Mouse (Mus musculus) cerebellum, adult 11-12 months (tissue): ENCODE measurements at regions not wholly inside any gene's neighbourhood (a gene's known extent, or its start where the extent isn't known, plus 50 kb on each side); places are given as distances from the start of the nearest gene placed in this dataset.

Experiments used
- DNase-seq: peaks from one replicate; pipeline ENCODE4 v3.0.0; 2022

DNA sequence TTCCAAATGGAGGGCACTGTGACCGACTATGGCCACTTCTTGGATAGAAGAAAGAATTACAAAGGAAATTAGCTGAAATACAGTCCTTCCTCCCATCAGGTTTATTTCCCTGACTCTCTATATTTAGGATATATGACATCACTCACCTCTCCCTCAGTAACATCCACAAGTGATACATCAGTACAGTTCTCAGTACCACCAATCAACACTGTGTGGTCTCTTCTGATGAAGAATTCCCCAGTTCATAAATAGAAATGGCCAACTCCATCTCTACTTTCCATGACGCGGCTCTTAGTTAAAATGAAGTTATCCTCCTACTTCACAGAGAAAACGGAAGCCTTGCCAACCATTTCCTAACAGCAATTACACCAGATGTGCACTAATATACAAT, 208.3 kb upstream of the Dio2 start:
- DNase-seq: no peak

- DNase-seq: no peak
Measured at GRCm38 (mm10) chr12:90945743-90946527, 207.7 kb upstream of the Dio2 start.

DNA sequence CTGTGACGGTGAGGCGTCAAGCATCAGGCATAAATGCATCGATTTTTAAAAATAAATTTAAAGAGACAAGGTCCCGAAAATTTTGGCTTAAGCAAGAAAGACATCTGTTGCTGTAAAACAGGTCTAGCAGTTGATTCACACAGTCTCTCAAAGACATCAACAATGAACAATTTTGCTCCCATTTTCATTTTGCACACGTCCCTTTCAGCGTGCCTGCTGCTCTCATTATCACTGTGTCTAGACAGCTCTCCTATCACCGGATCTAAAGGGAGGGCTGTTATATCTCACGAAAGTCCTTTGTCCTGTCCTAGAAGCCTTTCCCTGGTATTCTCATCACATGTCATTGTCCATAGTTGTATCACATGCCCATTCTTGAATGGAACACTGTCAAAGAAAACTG, 194.4 kb upstream of the Dio2 start:
- no peak for DNase-seq

- DNase-seq: peak; percentile 90
Measured at GRCm38 (mm10) chr12:90932201-90932600, 194.0 kb upstream of the Dio2 start.

DNA sequence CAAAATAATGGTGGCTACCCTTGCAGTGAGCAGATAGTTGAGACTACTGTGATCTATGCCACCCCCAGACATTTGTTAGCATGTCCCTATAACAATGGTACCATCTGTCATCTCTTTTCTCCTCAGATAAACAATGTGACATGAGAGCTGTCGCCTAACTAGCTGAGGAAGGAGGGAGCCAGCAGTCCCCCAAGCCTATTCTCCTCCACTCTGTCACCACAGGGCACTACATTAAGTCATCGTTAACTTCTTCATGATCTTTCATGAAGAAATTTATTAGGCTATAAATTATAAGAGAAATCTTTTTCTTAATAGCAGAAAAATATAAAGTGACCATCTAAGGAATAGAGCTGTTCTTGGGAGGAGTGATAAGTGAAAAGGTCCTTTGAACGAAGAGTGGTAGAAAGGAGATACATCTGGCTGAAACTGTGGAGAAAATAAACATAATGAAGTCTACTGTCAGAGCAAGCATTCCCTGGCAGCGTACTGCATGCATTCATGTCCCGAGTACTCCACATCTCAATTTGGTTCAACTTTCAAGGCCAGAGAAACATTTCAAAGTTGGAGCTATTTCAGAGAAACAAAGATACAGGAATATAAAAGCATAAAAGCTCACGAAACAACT, 192.0 kb upstream of the Dio2 start:
- no peak for DNase-seq

DNA sequence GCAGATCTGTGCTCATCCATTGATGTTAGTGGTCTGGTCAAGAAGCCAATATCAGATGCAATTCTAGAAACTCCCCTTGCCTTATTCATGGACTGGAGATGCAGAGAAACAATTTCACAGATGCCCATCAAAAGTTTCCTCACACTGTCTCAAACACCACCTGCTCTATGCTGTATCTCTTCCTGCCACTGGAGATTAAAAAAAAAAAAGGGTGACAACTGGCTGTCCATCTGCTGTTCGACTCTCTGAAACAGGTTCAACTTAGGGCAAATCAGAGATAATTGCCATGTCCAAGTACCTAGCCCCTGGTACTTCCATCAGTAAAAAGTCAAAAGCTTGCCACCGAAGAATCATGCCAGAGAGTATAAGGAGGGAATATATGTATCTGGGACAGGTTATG, 185.4 kb upstream of the Dio2 start:
- DNase-seq: no peak

GRCm38 (mm10) chr12:90923148-90923547, 184.9 kb upstream of the Dio2 start:
- no peak for DNase-seq

- DNase-seq: no peak
Measured at GRCm38 (mm10) chr12:90921227-90921626, 183.0 kb upstream of the Dio2 start.

DNA sequence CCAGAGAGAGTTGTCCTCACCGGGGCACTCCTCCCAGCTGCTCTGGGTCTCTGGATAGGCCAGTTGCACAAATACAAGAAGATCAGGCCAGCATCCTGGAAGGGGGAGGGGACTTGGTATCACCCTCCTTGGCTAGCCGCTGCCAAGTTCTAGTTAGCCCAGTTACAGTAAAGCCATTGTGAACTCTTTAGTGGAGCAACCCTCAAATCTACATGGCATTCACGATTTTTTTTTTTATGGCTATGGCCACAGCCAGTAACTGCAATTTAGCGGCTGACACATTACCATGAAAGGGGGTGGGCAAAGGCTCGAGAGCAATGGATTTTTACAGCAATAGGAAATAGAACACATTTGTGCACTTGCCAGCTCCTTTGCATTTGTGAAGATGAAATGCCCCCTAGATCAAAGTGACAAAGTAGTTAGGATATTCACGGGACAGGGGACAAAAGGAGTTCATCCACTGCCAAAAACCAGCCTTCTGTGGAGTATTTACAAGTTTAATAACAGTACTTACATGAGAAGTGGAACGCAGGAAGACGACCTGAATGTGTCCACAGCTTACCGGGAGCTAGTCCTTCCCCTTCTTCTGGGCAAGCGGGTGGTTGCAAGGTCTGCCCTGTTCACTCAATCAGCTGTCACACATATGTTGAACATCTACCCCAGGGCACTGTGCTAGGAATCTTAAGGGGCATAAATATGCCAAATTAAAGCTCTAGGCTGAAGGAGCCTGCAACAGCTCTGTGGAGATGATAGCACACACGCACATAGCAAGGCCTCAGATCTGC, 177.9 kb upstream of the Dio2 start:
- DNase-seq: peak; percentile 32

GRCm38 (mm10) chr12:90903991-90904390, 165.8 kb upstream of the Dio2 start:
- no peak for DNase-seq

DNA sequence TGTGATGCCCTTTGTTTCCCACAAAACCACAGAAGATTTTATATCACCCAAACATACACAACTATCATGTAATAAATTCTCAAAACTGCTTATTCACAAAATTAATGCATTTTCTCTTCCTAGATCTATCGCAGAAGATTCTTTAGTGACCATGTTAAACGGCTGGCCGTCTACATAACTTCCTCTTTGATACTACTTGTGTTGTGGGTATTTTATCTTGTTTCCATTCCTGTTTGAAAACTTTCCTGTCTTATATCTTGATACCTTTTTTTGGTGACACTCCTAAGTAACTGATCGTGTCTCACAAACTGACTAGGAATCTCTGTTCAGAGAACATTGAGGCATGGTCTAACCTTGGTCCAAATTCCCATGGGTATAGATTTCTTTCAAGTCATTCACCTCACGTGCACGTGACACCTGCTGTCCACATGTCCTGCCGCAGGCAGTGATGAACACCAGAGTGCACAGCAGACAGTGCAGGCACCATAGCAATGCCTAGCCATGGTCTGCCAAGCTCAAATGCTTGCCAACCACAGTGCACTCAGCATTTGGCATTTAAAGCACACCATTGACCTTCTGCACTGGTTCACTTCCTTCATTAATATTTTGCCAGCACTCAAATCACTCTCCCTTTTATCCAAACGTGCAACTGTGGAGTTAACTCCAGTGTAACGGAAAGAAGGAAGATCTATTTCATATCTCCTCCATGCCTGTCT, 155.6 kb upstream of the Dio2 start:
- no peak for DNase-seq

- no peak for DNase-seq
Measured at GRCm38 (mm10) chr12:90876230-90877005, 138.2 kb upstream of the Dio2 start.

GRCm38 (mm10) chr12:90874840-90875239, 136.6 kb upstream of the Dio2 start:
- no peak for DNase-seq

- DNase-seq: no peak
Measured at GRCm38 (mm10) chr12:90873959-90874358, 135.7 kb upstream of the Dio2 start.

DNA sequence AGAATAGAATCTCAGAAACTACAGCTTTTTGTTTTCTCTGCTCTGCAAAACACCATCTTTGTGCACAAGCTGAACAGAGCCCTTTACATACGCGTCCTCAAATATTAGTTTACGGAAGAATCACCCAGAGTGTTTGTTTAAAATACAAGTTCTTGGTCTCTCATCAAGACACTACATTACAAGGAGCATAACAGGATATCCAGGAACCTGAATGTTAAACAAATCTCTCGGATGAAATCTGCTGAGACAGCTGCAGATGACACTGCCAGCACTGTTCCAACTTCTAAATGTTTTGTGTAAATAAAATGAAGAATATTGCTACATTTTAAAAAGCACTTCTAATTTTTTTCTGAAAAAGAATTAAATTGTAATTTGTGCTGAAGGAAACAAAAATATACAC, 128.4 kb upstream of the Dio2 start:
- DNase-seq: no peak

GRCm38 (mm10) chr12:90862632-90863031, 124.4 kb upstream of the Dio2 start:
- DNase-seq: no peak

GRCm38 (mm10) chr12:90857746-90858145, 119.5 kb upstream of the Dio2 start:
- DNase-seq: no peak

- no peak for DNase-seq
Measured at GRCm38 (mm10) chr12:90810666-90811065, 72.4 kb upstream of the Dio2 start.

- DNase-seq: no peak
Measured at GRCm38 (mm10) chr12:90790562-90790961, 52.3 kb upstream of the Dio2 start.
